Mouse (Mus musculus) frontal cortex, postnatal 36 days (tissue): ENCODE data around the gene Pus1.

Source experiments
- DNase-seq, 2 experiments: peaks; one replicate each; pipeline ENCODE4 v3.0.0; 2022; ENCODE audit warnings: low spot score in 2 of 2

The Pus1 gene

GRCm38 (mm10) chr5:110779998-110780760 lies at the start of gene Pus1:
Gene Pus1, minus strand, starts transcription at chr5:110780659.
- DNase-seq, result peak; percentile 95

GRCm38 (mm10) chr5:110827576-110827975 lies 47.1 kb upstream of the Pus1 start:
- DNase-seq, result no peak

- DNase-seq, result peak in 1 of 2 experiments; percentile 22
Measured at GRCm38 (mm10) chr5:110826781-110827495, 46.5 kb upstream of the Pus1 start.

- no peak for DNase-seq
Measured at GRCm38 (mm10) chr5:110824421-110824820, 44.0 kb upstream of the Pus1 start.

GRCm38 (mm10) chr5:110809667-110810325 lies 29.3 kb upstream of the Pus1 start, which contains the start of gene Ulk1:
Gene Ulk1, minus strand, starts transcription at chr5:110810097.
- peak; percentile 97 to 99 for DNase-seq

- DNase-seq, result peak in 1 of 2 experiments; percentile 18
Measured at GRCm38 (mm10) chr5:110808821-110809666, 28.6 kb upstream of the Pus1 start.

GRCm38 (mm10) chr5:110808061-110808631 lies 27.7 kb upstream of the Pus1 start:
- DNase-seq, result peak; percentile 85 to 86

- no peak for DNase-seq
Measured at GRCm38 (mm10) chr5:110807453-110807852, 27.0 kb upstream of the Pus1 start.

GRCm38 (mm10) chr5:110806676-110807075 lies 26.2 kb upstream of the Pus1 start:
- no peak for DNase-seq

- DNase-seq, result no peak
Measured at GRCm38 (mm10) chr5:110806154-110806553, 25.7 kb upstream of the Pus1 start.

GRCm38 (mm10) chr5:110804012-110804743 lies 23.7 kb upstream of the Pus1 start:
- DNase-seq, result no peak

GRCm38 (mm10) chr5:110802809-110803208 lies 22.4 kb upstream of the Pus1 start:
- no peak for DNase-seq

- DNase-seq, result no peak
Measured at GRCm38 (mm10) chr5:110802186-110802585, 21.7 kb upstream of the Pus1 start.

- no peak for DNase-seq
Measured at GRCm38 (mm10) chr5:110801036-110801624, 20.7 kb upstream of the Pus1 start.

- DNase-seq, result no peak
Measured at GRCm38 (mm10) chr5:110797696-110798095, 17.2 kb upstream of the Pus1 start.

- no peak for DNase-seq
Measured at GRCm38 (mm10) chr5:110794363-110794762, 13.9 kb upstream of the Pus1 start.

- peak in 1 of 2 experiments; percentile 40 for DNase-seq
Measured at GRCm38 (mm10) chr5:110788684-110789083, 8.2 kb upstream of the Pus1 start.

- DNase-seq, result peak; percentile 24 to 60
Measured at GRCm38 (mm10) chr5:110786081-110786835, 5.8 kb upstream of the Pus1 start.

- DNase-seq, result no peak
Measured at GRCm38 (mm10) chr5:110783150-110783549, 2.7 kb upstream of the Pus1 start.
